ENCODE assay signal across 22 mouse cellular contexts in the genomic region with DNA sequence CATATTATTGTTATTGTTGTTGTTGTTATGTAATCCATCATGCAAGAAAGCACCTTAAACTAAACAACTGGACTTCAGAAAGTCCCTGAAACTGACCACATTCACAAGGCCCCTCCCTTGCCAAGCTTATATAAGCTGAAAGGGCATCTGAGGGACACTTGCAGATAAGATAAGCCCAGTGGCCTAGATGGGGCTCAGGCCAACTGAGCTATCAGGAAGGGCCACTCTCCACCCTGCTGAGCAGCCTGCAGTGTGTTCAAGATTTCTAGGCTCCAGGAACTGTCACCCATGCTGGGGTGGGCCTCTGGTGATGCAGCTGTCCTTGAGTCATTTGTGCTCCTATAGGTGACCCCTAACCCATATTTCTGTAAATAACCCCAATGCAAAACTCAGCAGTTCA. TPM values are rescaled to one million over a fixed set of nuclear protein-coding genes. Genes with fewer than 3 reads are reported as not detected.
DNase-seq lines count a peak whose midpoint lies in the region; ATAC-seq and TF ChIP-seq lines count a peak whose summit lies in the region.
"Had no signal": no experiment of that assay in that cellular context is flagged by ENCODE, and none has a peak within 500 bp of the region (broad histone marks: within the 10 kb centered on the region; RNA-seq: fewer than 3 reads in every experiment).

No protein-coding gene starts in this region.

- H3K36me3 ChIP-seq in heart, embryonic 11.5 days (ENCODE audit: control insufficient read depth, insufficient read depth, low read length), result no peaks in the 10 kb centered on the region; the same call in 1 of the 2 replicates
- no peaks in the 10 kb centered on the region for H3K36me3 ChIP-seq in liver, embryonic 13.5 days
- no peaks in the 10 kb centered on the region for H3K36me3 ChIP-seq in kidney, embryonic 15.5 days
- H3K36me3 ChIP-seq: heart, embryonic 13.5 days; hindbrain, embryonic 13.5 days; limb, embryonic 15.5 days; stomach, embryonic 15.5 days had no signal

- no peak overlapping the region for H3K9ac ChIP-seq in heart, embryonic 11.5 days (ENCODE audit: low read depth, low read length)
- H3K9ac ChIP-seq in liver, embryonic 13.5 days, result 0 out of 2 replicates have a peak overlapping the region, but pooled peaks have one; percentile 18
- no peak overlapping the region for H3K9ac ChIP-seq in kidney, embryonic 15.5 days
- H3K9ac ChIP-seq: forebrain, embryonic 13.5 days; hindbrain, embryonic 13.5 days; limb, embryonic 15.5 days; stomach, embryonic 15.5 days had no signal

- peaks cover 33% of the 10 kb centered on the region for H3K4me1 ChIP-seq in heart, embryonic 11.5 days (ENCODE audit: control insufficient read depth, insufficient read depth, low read length)
- H3K4me1 ChIP-seq in bone marrow, adult 2 months (ENCODE audit: control insufficient read depth, insufficient read depth, low read length), result peaks cover 25% of the 10 kb centered on the region
- peaks cover 54% of the 10 kb centered on the region for H3K4me1 ChIP-seq in liver, embryonic 13.5 days (replicated peaks)
- H3K4me1 ChIP-seq in kidney, embryonic 15.5 days, result no peaks in the 10 kb centered on the region

- intact Hi-C loops in left cerebral cortex, postnatal 14 days (cut with DNase I), result no loop called here

- no peak overlapping the region for H3K4me3 ChIP-seq in heart, embryonic 11.5 days (ENCODE audit: low read depth, low read length)
- H3K4me3 ChIP-seq in bone marrow, adult 2 months (replicated peaks; ENCODE audit: control insufficient read depth, low read depth, low read length), result no peak overlapping the region
- no peak overlapping the region for H3K4me3 ChIP-seq in liver, embryonic 13.5 days (replicated peaks)
- H3K4me3 ChIP-seq in kidney, embryonic 15.5 days (replicated peaks), result no peak overlapping the region
- H3K4me3 ChIP-seq: forebrain, embryonic 13.5 days; heart, embryonic 13.5 days; hindbrain, embryonic 13.5 days; limb, embryonic 15.5 days; stomach, embryonic 15.5 days had no signal

- no peak overlapping the region for H3K4me2 ChIP-seq in heart, embryonic 11.5 days
- H3K4me2 ChIP-seq in liver, embryonic 13.5 days, result no peak overlapping the region
- no peak overlapping the region for H3K4me2 ChIP-seq in kidney, embryonic 15.5 days
- H3K4me2 ChIP-seq: forebrain, embryonic 13.5 days; heart, embryonic 13.5 days; hindbrain, embryonic 13.5 days; limb, embryonic 15.5 days; stomach, embryonic 15.5 days had no signal

- H3K27ac ChIP-seq in heart, embryonic 11.5 days (ENCODE audit: low read depth, low read length), result peak overlapping the region; percentile 22
- H3K27ac ChIP-seq in bone marrow, adult 2 months (ENCODE audit: control insufficient read depth, insufficient read depth, low read depth, low read length, poor library complexity), result peak overlapping the region; percentile 76
- peak overlapping the region; percentile 25; the same call in 1 of the 2 replicates for H3K27ac ChIP-seq in liver, embryonic 13.5 days
- no peak overlapping the region for H3K27ac ChIP-seq in kidney, embryonic 15.5 days
- H3K27ac ChIP-seq: forebrain, embryonic 13.5 days; heart, embryonic 13.5 days; hindbrain, embryonic 13.5 days; limb, embryonic 15.5 days; stomach, embryonic 15.5 days had no signal

- no peaks in the 10 kb centered on the region for H3K27me3 ChIP-seq in heart, embryonic 11.5 days (ENCODE audit: control insufficient read depth, insufficient read depth, low read length)
- H3K27me3 ChIP-seq in liver, embryonic 13.5 days, result no peaks in the 10 kb centered on the region
- H3K27me3 ChIP-seq in kidney, embryonic 15.5 days, result no peaks in the 10 kb centered on the region
- H3K27me3 ChIP-seq: forebrain, embryonic 13.5 days; heart, embryonic 13.5 days; hindbrain, embryonic 13.5 days; limb, embryonic 15.5 days; stomach, embryonic 15.5 days had no signal

- peak; percentile 81 for ATAC-seq in heart, embryonic 11.5 days (replicated peaks; ENCODE audit: insufficient number of reproducible peaks, low FRiP score, low TSS enrichment)
- ATAC-seq in liver, embryonic 13.5 days (ENCODE audit: low read depth), result peak; percentile 87
- ATAC-seq in megakaryocyte progenitor cell, adult 5-6 weeks (replicated peaks; ENCODE audit: poor library complexity), result peak; percentile 26; the same call in 1 of the 2 replicates
- ATAC-seq in kidney, embryonic 15.5 days (replicated peaks; ENCODE audit: low FRiP score), result no peak
- ATAC-seq: forebrain, embryonic 13.5 days; midbrain, embryonic 16.5 days had no signal

- no peak for TF ChIP-seq CTCF in bone marrow, adult 2 months (IDR thresholded peaks at IDR 0.05; ENCODE audit: control insufficient read depth, insufficient read depth, low read length)

- DNase-seq in heart, postnatal 4 days, result no peak
- DNase-seq in liver, embryonic 13.5 days, result peak; percentile 25
- DNase-seq in left cerebral cortex, postnatal 14 days (ENCODE audit: low spot score in 2 of 2), result no peak
- DNase-seq: adrenal gland, postnatal 36 days; cerebellum, adult 11-12 months; cerebellum, postnatal 14 days; kidney, adult 11 months; kidney, postnatal 4 days; layer of hippocampus, adult 9-11 months; left cerebral cortex, postnatal 4 days; thymus, adult 18-20 months; thymus, postnatal 4 days had no signal

- H3K9me3 ChIP-seq in heart, embryonic 11.5 days (replicated peaks; ENCODE audit: control insufficient read depth, low read length), result no peaks in the 10 kb centered on the region
- no peaks in the 10 kb centered on the region for H3K9me3 ChIP-seq in liver, embryonic 13.5 days (replicated peaks)
- H3K9me3 ChIP-seq in kidney, embryonic 15.5 days (replicated peaks), result no peaks in the 10 kb centered on the region
- H3K9me3 ChIP-seq: forebrain, embryonic 13.5 days; heart, embryonic 13.5 days; hindbrain, embryonic 13.5 days; limb, embryonic 15.5 days; stomach, embryonic 15.5 days had no signal

- TF ChIP-seq POLR2A in bone marrow, adult 2 months (IDR thresholded peaks at IDR 0.05; ENCODE audit: borderline replicate concordance, control insufficient read depth, low read depth, low read length), result no peak

RNA-seq across cellular contexts. Expression of gene Tbc1d8, which starts 39.9 kb away (rescaled TPM):
- 11.4 and 12.2 TPM in 2 replicates for polyA plus RNA-seq in heart, embryonic 11.5 days (2014; fragmentation: Nextera tagmentation; extraction: Ambion mirVana)
- total RNA-seq in heart, postnatal 4 days (2021), result 1 to 10 TPM; 8.1 to 8.9 TPM
- polyA plus RNA-seq in bone marrow, adult 2 months (2011; ENCODE audit: insufficient read depth, insufficient read length, low replicate concordance, missing spikeins), result 31.6 and 151 TPM in 2 replicates
- 2.7 and 3.0 TPM in 2 replicates for polyA plus RNA-seq in liver, embryonic 13.5 days (2015; fragmentation: Nextera tagmentation; extraction: Ambion mirVana)
- 27.7 and 29.1 TPM in 2 replicates for total RNA-seq in megakaryocyte progenitor cell, adult 5-6 weeks (2015)
- 13.0 and 15.9 TPM in 2 replicates for total RNA-seq in megakaryocyte progenitor cell, adult 5-6 weeks (2017)
- polyA plus RNA-seq in kidney, embryonic 15.5 days (2015; fragmentation: Nextera tagmentation; extraction: Ambion mirVana), result 9.9 and 10.4 TPM in 2 replicates
- 10 to 100 TPM; 13.9 to 16.8 TPM for total RNA-seq in left cerebral cortex, postnatal 14 days (2021)
